ENCODE assay signal across 29 mouse cellular contexts in genomic region chr16:30302686-30303085, GRCm38 (mm10). TPM values are rescaled to one million over a fixed set of nuclear protein-coding genes. Genes with fewer than 3 reads are reported as not detected.
"Had no signal": no experiment of that assay in that cellular context is flagged by ENCODE, and none has a peak within 500 bp of the region (broad histone marks: within the 10 kb centered on the region; RNA-seq: fewer than 3 reads in every experiment).

No protein-coding gene starts in this region.

- DNase-seq: kidney, adult 9 months; kidney, postnatal 14 days; kidney, postnatal 4 days; left cerebral cortex, postnatal 4 days; liver, postnatal 0 days; lung, embryonic 14.5 days; lung, postnatal 36 days; midbrain, embryonic 14.5 days; retina, postnatal 1 day; right cerebral cortex, postnatal 25 days; spleen, adult 18-20 months; thymus, adult 18-20 months; thymus, postnatal 36 days had no signal

- H3K27ac ChIP-seq: limb, embryonic 12.5 days; limb, embryonic 15.5 days; liver, embryonic 14.5 days; neural tube, embryonic 12.5 days; neural tube, embryonic 15.5 days; stomach, embryonic 15.5 days had no signal

- H3K4me1 ChIP-seq: limb, embryonic 15.5 days; neural tube, embryonic 12.5 days; neural tube, embryonic 15.5 days; stomach, embryonic 15.5 days had no signal

- H3K4me2 ChIP-seq: limb, embryonic 12.5 days; limb, embryonic 15.5 days; liver, embryonic 11.5 days; lung, embryonic 14.5 days; midbrain, embryonic 11.5 days; neural tube, embryonic 12.5 days; neural tube, embryonic 15.5 days; stomach, embryonic 15.5 days had no signal

- H3K36me3 ChIP-seq: limb, embryonic 12.5 days; limb, embryonic 15.5 days; neural tube, embryonic 12.5 days; neural tube, embryonic 15.5 days; stomach, embryonic 15.5 days had no signal

- H3K4me3 ChIP-seq: limb, embryonic 12.5 days; limb, embryonic 15.5 days; neural tube, embryonic 12.5 days; neural tube, embryonic 15.5 days; stomach, embryonic 15.5 days had no signal

- ATAC-seq: liver, postnatal 0 days; lung, postnatal 0 days had no signal

- H3K9ac ChIP-seq: limb, embryonic 12.5 days; limb, embryonic 15.5 days; liver, embryonic 14.5 days; liver, postnatal 0 days; lung, embryonic 14.5 days; neural tube, embryonic 12.5 days; neural tube, embryonic 15.5 days; stomach, embryonic 15.5 days had no signal

- H3K9me3 ChIP-seq: limb, embryonic 12.5 days; limb, embryonic 15.5 days; neural tube, embryonic 12.5 days; neural tube, embryonic 15.5 days; stomach, embryonic 15.5 days had no signal

RNA-seq across cellular contexts. Expression of gene Lrrc15, which starts 19.6 kb away (rescaled TPM):
- total RNA-seq: left cerebral cortex, adult 8-10 months had no signal

RNA-seq across cellular contexts. Expression of gene Cpn2, which starts 35.4 kb away (rescaled TPM):
- total RNA-seq: layer of hippocampus, adult 18-20 months; layer of hippocampus, postnatal 14 days; left cerebral cortex, adult 8-10 months; left cerebral cortex, postnatal 14 days; left cerebral cortex, postnatal 4 days; midbrain, postnatal 0 days had no signal
- polyA plus RNA-seq: kidney, embryonic 16.5 days; limb, embryonic 12.5 days; limb, embryonic 15.5 days; lung, embryonic 14.5 days; midbrain, embryonic 11.5 days; midbrain, embryonic 14.5 days; midbrain, postnatal 0 days; neural tube, embryonic 12.5 days; neural tube, embryonic 15.5 days; urinary bladder, adult 2 months had no signal
